ENCODE assay signal across 10 mouse cellular contexts in the genomic region with DNA sequence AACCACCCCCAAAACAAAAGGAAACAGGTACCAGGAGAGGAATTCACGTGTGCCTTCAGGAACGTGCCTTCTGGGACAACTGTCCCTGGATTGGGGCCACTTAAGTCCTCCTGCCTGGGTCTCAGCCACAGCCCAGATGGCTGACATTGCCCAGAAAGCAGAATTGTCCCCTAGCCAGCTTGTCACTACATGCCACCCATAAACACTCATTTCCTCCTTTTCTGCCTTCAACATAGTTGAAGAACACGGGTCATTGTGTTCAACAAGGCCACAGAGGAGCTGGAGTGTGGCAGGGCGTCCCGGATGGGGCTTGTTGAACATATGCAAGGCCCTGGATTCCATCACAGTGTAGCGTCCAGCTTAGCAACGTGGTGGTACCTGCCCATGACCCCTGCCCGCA. TPM values are rescaled to one million over a fixed set of nuclear protein-coding genes. Genes with fewer than 3 reads are reported as not detected.
DNase-seq lines count a peak whose midpoint lies in the region; ATAC-seq lines count a peak whose summit lies in the region.
"Had no signal": no experiment of that assay in that cellular context is flagged by ENCODE, and none has a peak within 500 bp of the region (broad histone marks: within the 10 kb centered on the region; RNA-seq: fewer than 3 reads in every experiment).

No protein-coding gene starts in this region.

- H3K4me3 ChIP-seq in liver, embryonic 12.5 days, result no peak overlapping the region
- H3K4me3 ChIP-seq in limb, embryonic 15.5 days, result no peak overlapping the region
- no peak overlapping the region for H3K4me3 ChIP-seq in stomach, embryonic 14.5 days (ENCODE audit: low read depth, low read length)
- H3K4me3 ChIP-seq: midbrain, embryonic 12.5 days had no signal

- H3K27ac ChIP-seq in liver, embryonic 12.5 days, result 0 out of 2 replicates have a peak overlapping the region, but pooled peaks have one; percentile 16
- peak overlapping the region; percentile 62 for H3K27ac ChIP-seq in limb, embryonic 15.5 days
- H3K27ac ChIP-seq in stomach, embryonic 14.5 days (ENCODE audit: low read length), result peak overlapping the region; percentile 72
- H3K27ac ChIP-seq: midbrain, embryonic 12.5 days had no signal

- peaks cover 17% of the 10 kb centered on the region; the same call in 1 of the 2 replicates for H3K4me1 ChIP-seq in liver, embryonic 12.5 days
- peaks cover 39% of the 10 kb centered on the region for H3K4me1 ChIP-seq in limb, embryonic 15.5 days
- peaks cover 21% of the 10 kb centered on the region; the same call in 1 of the 2 replicates for H3K4me1 ChIP-seq in stomach, embryonic 14.5 days (ENCODE audit: control insufficient read depth, insufficient read depth, low read length)

- ATAC-seq in liver, embryonic 12.5 days, result no peak
- ATAC-seq in limb, embryonic 15.5 days (ENCODE audit: insufficient number of reproducible peaks, low FRiP score, low TSS enrichment, low read depth), result no peak
- no peak for ATAC-seq in stomach, embryonic 14.5 days (ENCODE audit: insufficient number of reproducible peaks, insufficient read depth, low FRiP score, low read depth)

- no peaks in the 10 kb centered on the region for H3K9me3 ChIP-seq in liver, embryonic 12.5 days (replicated peaks)
- no peaks in the 10 kb centered on the region for H3K9me3 ChIP-seq in limb, embryonic 15.5 days
- H3K9me3 ChIP-seq in stomach, embryonic 14.5 days (ENCODE audit: control insufficient read depth, low read depth, low read length), result no peaks in the 10 kb centered on the region
- H3K9me3 ChIP-seq: midbrain, embryonic 12.5 days had no signal

- DNase-seq in cerebellum, adult 11 months, result peak; percentile 62
- no peak for DNase-seq in cerebellum, postnatal 4 days (ENCODE audit: low spot score in 2 of 2)
- DNase-seq in liver, result no peak
- no peak for DNase-seq in frontal cortex, adult 2 months (ENCODE audit: extremely low spot score in 1 of 2, low spot score in 1 of 2)
- no peak for DNase-seq in thymus, postnatal 14 days
- DNase-seq: kidney, postnatal 36 days had no signal

- no peaks in the 10 kb centered on the region for H3K27me3 ChIP-seq in liver, embryonic 12.5 days (replicated peaks)
- no peaks in the 10 kb centered on the region for H3K27me3 ChIP-seq in limb, embryonic 15.5 days
- no peaks in the 10 kb centered on the region for H3K27me3 ChIP-seq in stomach, embryonic 14.5 days (ENCODE audit: control insufficient read depth, insufficient read depth, low read length)
- H3K27me3 ChIP-seq: midbrain, embryonic 12.5 days had no signal

- no peak overlapping the region for H3K4me2 ChIP-seq in liver, embryonic 12.5 days
- H3K4me2 ChIP-seq in limb, embryonic 15.5 days, result no peak overlapping the region
- H3K4me2 ChIP-seq in stomach, embryonic 14.5 days (replicated peaks; ENCODE audit: low read depth, low read length), result no peak overlapping the region
- H3K4me2 ChIP-seq: midbrain, embryonic 12.5 days had no signal

- no peak overlapping the region for H3K9ac ChIP-seq in liver, embryonic 12.5 days
- no peak overlapping the region for H3K9ac ChIP-seq in limb, embryonic 15.5 days
- no peak overlapping the region for H3K9ac ChIP-seq in stomach, embryonic 14.5 days (replicated peaks; ENCODE audit: low read depth, low read length)
- H3K9ac ChIP-seq: midbrain, embryonic 12.5 days had no signal

- peaks cover 12% of the 10 kb centered on the region for H3K36me3 ChIP-seq in liver, embryonic 12.5 days
- peaks cover 15% of the 10 kb centered on the region for H3K36me3 ChIP-seq in limb, embryonic 15.5 days
- H3K36me3 ChIP-seq in stomach, embryonic 14.5 days (ENCODE audit: control insufficient read depth, insufficient read depth, low read length), result peaks cover 3% of the 10 kb centered on the region; the same call in 1 of the 2 replicates

- 71% methylated on average over 8 of the region's 8 CpGs for WGBS in liver, embryonic 12.5 days (ENCODE audit: insufficient replicate concordance)
- 57% methylated on average over 8 of the region's 8 CpGs for WGBS in limb, embryonic 15.5 days
- 62% methylated on average over 8 of the region's 8 CpGs for WGBS in stomach, embryonic 14.5 days

RNA-seq across cellular contexts. Expression of gene Gltp, which starts 9.1 kb away (rescaled TPM):
- 41.9 and 44.0 TPM in 2 replicates for polyA plus RNA-seq in liver, embryonic 12.5 days (2016; fragmentation: Nextera tagmentation; extraction: Ambion mirVana)
- polyA plus RNA-seq in limb, embryonic 15.5 days (2015; fragmentation: Nextera tagmentation; extraction: Ambion mirVana), result 688 and 696 TPM in 2 replicates
- 81.6 and 87.4 TPM in 2 replicates for polyA plus RNA-seq in stomach, embryonic 14.5 days (2014; fragmentation: Nextera tagmentation; extraction: Ambion mirVana)
- polyA plus RNA-seq in frontal cortex, adult 2 months (2012; rRNA removed), result 51.5 and 58.9 TPM in 2 replicates

RNA-seq across cellular contexts. Expression of gene Trpv4, which starts 23.5 kb away (rescaled TPM):
- polyA plus RNA-seq in liver, embryonic 12.5 days (2016; fragmentation: Nextera tagmentation; extraction: Ambion mirVana), result 0.19 and 0.29 TPM in 2 replicates
- 14.8 and 16.2 TPM in 2 replicates for polyA plus RNA-seq in limb, embryonic 15.5 days (2015; fragmentation: Nextera tagmentation; extraction: Ambion mirVana)
- polyA plus RNA-seq in stomach, embryonic 14.5 days (2014; fragmentation: Nextera tagmentation; extraction: Ambion mirVana), result 1.5 and 1.9 TPM in 2 replicates
- 1.9 and 2.2 TPM in 2 replicates for polyA plus RNA-seq in frontal cortex, adult 2 months (2012; rRNA removed)

RNA-seq across cellular contexts. Expression of gene Tchp, which starts 25.8 kb away (rescaled TPM):
- 6.2 and 7.5 TPM in 2 replicates for polyA plus RNA-seq in liver, embryonic 12.5 days (2016; fragmentation: Nextera tagmentation; extraction: Ambion mirVana)
- 12.8 and 15.1 TPM in 2 replicates for polyA plus RNA-seq in limb, embryonic 15.5 days (2015; fragmentation: Nextera tagmentation; extraction: Ambion mirVana)
- 11.9 and 14.1 TPM in 2 replicates for polyA plus RNA-seq in stomach, embryonic 14.5 days (2014; fragmentation: Nextera tagmentation; extraction: Ambion mirVana)
- polyA plus RNA-seq in frontal cortex, adult 2 months (2012; rRNA removed), result 19.9 and 20.3 TPM in 2 replicates

Comparison
In these comparisons a context has a peak if more than half of its experiments do, and no peak if none do; other contexts are left out.
1. H3K27ac ChIP-seq: peak in every context shown above with its lines; median percentile 72 in stomach, embryonic 14.5 days; 62 in limb, embryonic 15.5 days; 16 in liver, embryonic 12.5 days.